8 mouse cellular contexts compared by ENCODE assay signal in the genomic region with DNA sequence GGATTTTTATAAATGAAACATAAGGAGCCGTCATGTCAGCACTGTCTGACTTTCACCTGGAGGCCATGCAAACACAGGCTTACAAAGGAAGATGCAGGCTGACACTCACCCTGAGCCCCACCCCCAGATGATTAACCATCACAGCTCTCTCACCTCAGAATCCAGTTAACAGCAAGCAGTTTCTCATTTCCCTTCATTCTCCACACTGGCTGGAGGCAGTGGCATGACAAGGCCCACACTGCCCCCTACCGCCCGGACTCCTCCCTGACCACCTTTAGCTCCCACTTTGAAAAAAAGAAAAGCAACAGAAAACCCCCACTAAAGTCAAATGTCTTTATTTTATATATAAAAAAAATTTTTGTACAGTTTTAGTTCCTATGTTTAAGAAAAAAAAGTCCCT. TPM values are rescaled to one million over a fixed set of nuclear protein-coding genes. Genes with fewer than 3 reads are reported as not detected.
DNase-seq lines count a peak whose midpoint lies in the region.

No protein-coding gene starts in this region.

- intact Hi-C loops in heart, postnatal 36 days (cut with DNase I): loop anchor here (1.0 kb wide), 1 partner anchor 185 kb away; no protein-coding TSS in a partner anchor

- DNase-seq in ovary, postnatal 36 days (ENCODE audit: low spot score): peak; percentile 46
- no peak for DNase-seq in ovary, postnatal 14 days (ENCODE audit: low spot score)
- peak; percentile 36 for DNase-seq in c-Kit-positive CD71-positive TER-119-negative erythroid progenitor cells, embryonic 14.5 days (ENCODE audit: low read depth)
- peak; percentile 44 to 73 for DNase-seq in heart, postnatal 36 days
- peak; percentile 76 to 79 for DNase-seq in layer of hippocampus, postnatal 10 days (ENCODE audit: low spot score in 2 of 2)
- peak; percentile 54 to 72 for DNase-seq in lung, postnatal 4 days
- peak; percentile 47 to 60 for DNase-seq in right cerebral cortex, postnatal 36 days (ENCODE audit: low spot score in 2 of 2)
- DNase-seq in urinary bladder, postnatal 25 days (ENCODE audit: low spot score): no peak

RNA-seq across cellular contexts. Expression of a gene that starts 27.6 kb away (rescaled TPM):
- total RNA-seq in heart, postnatal 36 days (2021): 1 to 10 TPM; 2.3 to 3.1 TPM
- total RNA-seq in layer of hippocampus, postnatal 10 days (2021): 10 to 100 TPM; 32.3 to 33.0 TPM

RNA-seq across cellular contexts. Expression of a gene that starts 56.7 kb away (rescaled TPM):
- total RNA-seq in heart, postnatal 36 days (2021): not detected
- total RNA-seq in layer of hippocampus, postnatal 10 days (2021): 1 to 10 TPM; 1.8 TPM

Comparison
In these comparisons a context has a peak if more than half of its experiments do, and no peak if none do; other contexts are left out.
1. DNase-seq: peak in ovary, postnatal 36 days (single experiment), c-Kit-positive CD71-positive TER-119-negative erythroid progenitor cells, embryonic 14.5 days (single experiment), heart, postnatal 36 days (2 of 2), layer of hippocampus, postnatal 10 days (2 of 2), lung, postnatal 4 days (2 of 2) and right cerebral cortex, postnatal 36 days (2 of 2); none in ovary, postnatal 14 days (single experiment) and urinary bladder, postnatal 25 days (single experiment).
2. RNA of a gene that starts 27.6 kb away (total RNA-seq): 32.3 to 33.0 TPM in layer of hippocampus, postnatal 10 days; 2.3 to 3.1 TPM in heart, postnatal 36 days; every median in the first group is over 4 times any median in the second.